ENCODE assay signal across 12 mouse cellular contexts in the genomic region with DNA sequence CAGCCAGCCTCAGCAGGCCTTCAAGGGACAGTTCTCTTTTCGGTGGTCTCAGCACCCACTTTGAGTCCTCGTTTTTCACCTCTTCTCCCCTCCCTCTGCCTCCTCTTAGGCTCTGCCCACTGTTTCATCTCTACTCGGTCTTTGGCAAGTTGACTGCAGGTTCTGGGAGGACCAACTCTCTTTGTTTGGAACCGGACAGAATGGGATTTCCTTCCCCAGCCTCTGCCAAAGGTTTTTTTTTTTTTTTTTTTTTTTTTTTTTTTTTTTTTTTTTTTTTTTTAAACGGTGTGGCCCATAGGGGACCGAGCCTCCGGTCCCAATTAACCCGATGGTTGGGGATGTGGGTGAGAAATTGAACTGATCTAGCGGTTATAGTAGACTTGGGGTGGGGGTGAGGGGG. TPM values are rescaled to one million over a fixed set of nuclear protein-coding genes. Genes with fewer than 3 reads are reported as not detected.
DNase-seq lines count a peak whose midpoint lies in the region; ATAC-seq lines count a peak whose summit lies in the region.
"Had no signal": no experiment of that assay in that cellular context is flagged by ENCODE, and none has a peak within 500 bp of the region (broad histone marks: within the 10 kb centered on the region; RNA-seq: fewer than 3 reads in every experiment).

No protein-coding gene starts in this region.

- peaks cover 97% of the 10 kb centered on the region for H3K27me3 ChIP-seq in heart, embryonic 12.5 days (replicated peaks)
- H3K27me3 ChIP-seq in midbrain, embryonic 10.5 days (ENCODE audit: low read depth, poor library complexity, severe bottlenecking) = peaks cover 100% of the 10 kb centered on the region
- peaks cover 100% of the 10 kb centered on the region for H3K27me3 ChIP-seq in midbrain, embryonic 14.5 days (ENCODE audit: control insufficient read depth, insufficient read depth, low read length)
- H3K27me3 ChIP-seq in hindbrain, embryonic 16.5 days (replicated peaks; ENCODE audit: control insufficient read depth, insufficient read depth, low read length) = peaks cover 68% of the 10 kb centered on the region
- peaks cover 45% of the 10 kb centered on the region for H3K27me3 ChIP-seq in neural tube, embryonic 14.5 days (ENCODE audit: control insufficient read depth, insufficient read depth, low read length)

- no peak overlapping the region for H3K9ac ChIP-seq in heart, embryonic 12.5 days
- H3K9ac ChIP-seq in midbrain, embryonic 14.5 days (replicated peaks; ENCODE audit: low read length) = no peak overlapping the region
- H3K9ac ChIP-seq in hindbrain, embryonic 16.5 days (ENCODE audit: low read depth, low read length) = peak overlapping the region; percentile 45; the same call in 1 of the 2 replicates
- H3K9ac ChIP-seq in neural tube, embryonic 14.5 days (replicated peaks; ENCODE audit: low read depth, low read length) = peak overlapping the region; percentile 44
- H3K9ac ChIP-seq: embryonic facial prominence, embryonic 15.5 days had no signal

- H3K4me3 ChIP-seq in heart, embryonic 12.5 days = no peak overlapping the region
- H3K4me3 ChIP-seq in midbrain, embryonic 10.5 days = peak overlapping the region; percentile 37
- H3K4me3 ChIP-seq in midbrain, embryonic 14.5 days (replicated peaks; ENCODE audit: low read depth, low read length) = no peak overlapping the region
- peak overlapping the region; percentile 32 for H3K4me3 ChIP-seq in hindbrain, embryonic 16.5 days (ENCODE audit: low read length)
- peak overlapping the region; percentile 20 for H3K4me3 ChIP-seq in neural tube, embryonic 14.5 days (ENCODE audit: low read depth, low read length)

- no peaks in the 10 kb centered on the region for H3K9me3 ChIP-seq in heart, embryonic 12.5 days (replicated peaks)
- H3K9me3 ChIP-seq in midbrain, embryonic 10.5 days (replicated peaks) = no peaks in the 10 kb centered on the region
- no peaks in the 10 kb centered on the region for H3K9me3 ChIP-seq in midbrain, embryonic 14.5 days (ENCODE audit: control insufficient read depth, low read length)
- no peaks in the 10 kb centered on the region for H3K9me3 ChIP-seq in hindbrain, embryonic 16.5 days (ENCODE audit: control insufficient read depth, low read length)
- no peaks in the 10 kb centered on the region for H3K9me3 ChIP-seq in neural tube, embryonic 14.5 days (ENCODE audit: control insufficient read depth, low read length)
- H3K9me3 ChIP-seq: embryonic facial prominence, embryonic 15.5 days had no signal

- no peaks in the 10 kb centered on the region for H3K36me3 ChIP-seq in heart, embryonic 12.5 days
- H3K36me3 ChIP-seq in midbrain, embryonic 10.5 days = no peaks in the 10 kb centered on the region
- H3K36me3 ChIP-seq in midbrain, embryonic 14.5 days (ENCODE audit: control insufficient read depth, insufficient read depth, low read length) = no peaks in the 10 kb centered on the region
- no peaks in the 10 kb centered on the region for H3K36me3 ChIP-seq in hindbrain, embryonic 16.5 days (ENCODE audit: control insufficient read depth, insufficient read depth, low read length)
- H3K36me3 ChIP-seq in neural tube, embryonic 14.5 days (ENCODE audit: control insufficient read depth, insufficient read depth, low read length) = no peaks in the 10 kb centered on the region
- H3K36me3 ChIP-seq: embryonic facial prominence, embryonic 15.5 days had no signal

- no peak for ATAC-seq in heart, embryonic 12.5 days (ENCODE audit: insufficient number of reproducible peaks, low FRiP score)
- ATAC-seq in midbrain, embryonic 14.5 days (ENCODE audit: low FRiP score, low TSS enrichment) = no peak
- ATAC-seq in hindbrain, embryonic 16.5 days = no peak
- no peak for ATAC-seq in neural tube, embryonic 14.5 days (ENCODE audit: low read depth)

- H3K4me2 ChIP-seq in heart, embryonic 12.5 days = peak overlapping the region; percentile 39; the same call in 1 of the 2 replicates
- H3K4me2 ChIP-seq in midbrain, embryonic 14.5 days (ENCODE audit: low read length) = no peak overlapping the region
- H3K4me2 ChIP-seq in hindbrain, embryonic 16.5 days (ENCODE audit: low read length) = peak overlapping the region; percentile 47
- H3K4me2 ChIP-seq in neural tube, embryonic 14.5 days (ENCODE audit: low read depth, low read length) = peak overlapping the region; percentile 35
- H3K4me2 ChIP-seq: embryonic facial prominence, embryonic 15.5 days had no signal

- no peak overlapping the region for H3K27ac ChIP-seq in heart, embryonic 12.5 days (ENCODE audit: poor library complexity, severe bottlenecking)
- no peak overlapping the region for H3K27ac ChIP-seq in midbrain, embryonic 10.5 days (replicated peaks)
- H3K27ac ChIP-seq in midbrain, embryonic 14.5 days (replicated peaks; ENCODE audit: low read depth, low read length) = no peak overlapping the region
- peak overlapping the region; percentile 75; the same call in 1 of the 2 replicates for H3K27ac ChIP-seq in hindbrain, embryonic 16.5 days (ENCODE audit: low read depth, low read length)
- peak overlapping the region; percentile 78 for H3K27ac ChIP-seq in neural tube, embryonic 14.5 days (ENCODE audit: low read depth, low read length)
- H3K27ac ChIP-seq: embryonic facial prominence, embryonic 15.5 days had no signal

- 3% methylated on average over 9 of the region's 9 CpGs for WGBS in heart, embryonic 12.5 days
- under 1% methylated on average over 9 of the region's 9 CpGs for WGBS in midbrain, embryonic 10.5 days
- WGBS in midbrain, embryonic 14.5 days = under 1% methylated on average over 9 of the region's 9 CpGs
- under 1% methylated on average over 9 of the region's 9 CpGs for WGBS in hindbrain, embryonic 16.5 days
- WGBS in neural tube, embryonic 14.5 days = 2% methylated on average over 9 of the region's 9 CpGs

- DNase-seq in heart, adult 9 months (ENCODE audit: low spot score in 2 of 2) = no peak
- no peak for DNase-seq in midbrain, embryonic 10.5 days (ENCODE audit: low spot score)
- DNase-seq in midbrain, embryonic 14.5 days = no peak
- no peak for DNase-seq in natural killer cell, adult 2 months (ENCODE audit: low spot score in 2 of 2)
- no peak for DNase-seq in left cerebral cortex, adult 18-20 months (ENCODE audit: low spot score in 2 of 2)
- DNase-seq: right cerebral cortex, postnatal 25 days had no signal

- peaks cover 29% of the 10 kb centered on the region for H3K4me1 ChIP-seq in heart, embryonic 12.5 days (replicated peaks)
- H3K4me1 ChIP-seq in midbrain, embryonic 10.5 days = peaks cover 74% of the 10 kb centered on the region
- peaks cover 8% of the 10 kb centered on the region; the same call in 1 of the 2 replicates for H3K4me1 ChIP-seq in midbrain, embryonic 14.5 days (ENCODE audit: control insufficient read depth, insufficient read depth, low read length)
- peaks cover 7% of the 10 kb centered on the region; the same call in 1 of the 2 replicates for H3K4me1 ChIP-seq in hindbrain, embryonic 16.5 days (ENCODE audit: control insufficient read depth, insufficient read depth, low read depth, low read length)
- peaks cover 7% of the 10 kb centered on the region; the same call in 1 of the 2 replicates for H3K4me1 ChIP-seq in neural tube, embryonic 14.5 days (ENCODE audit: control insufficient read depth, insufficient read depth, low read length)

RNA-seq across cellular contexts. Expression of gene Pax2, which starts 4.8 kb away (rescaled TPM):
- polyA plus RNA-seq in heart, embryonic 12.5 days (2016; fragmentation: Nextera tagmentation; extraction: Ambion mirVana) = not detected in 2 replicates
- 0.60 and 1.1 TPM in 2 replicates for polyA plus RNA-seq in midbrain, embryonic 10.5 days (2016; fragmentation: Nextera tagmentation; extraction: Ambion mirVana)
- polyA plus RNA-seq in midbrain, embryonic 14.5 days (2014; fragmentation: Nextera tagmentation; extraction: Ambion mirVana) = 1.7 and 1.9 TPM in 2 replicates
- polyA plus RNA-seq in hindbrain, embryonic 16.5 days (2015; fragmentation: Nextera tagmentation; extraction: Ambion mirVana) = 11.9 and 12.1 TPM in 2 replicates
- 23.8 and 27.0 TPM in 2 replicates for polyA plus RNA-seq in neural tube, embryonic 14.5 days (2014; fragmentation: Nextera tagmentation; extraction: Ambion mirVana)
- total RNA-seq in left cerebral cortex, adult 18-20 months (2021) = under 1 TPM; 0.23 to 0.42 TPM
- total RNA-seq: hematopoietic stem cell, adult 5-6 weeks; neutrophil, adult 5-6 weeks had no signal

Comparison
In these comparisons a context has a peak if more than half of its experiments do, and no peak if none do; other contexts are left out.
1. H3K4me3 ChIP-seq: peak in midbrain, embryonic 10.5 days (single experiment), hindbrain, embryonic 16.5 days (single experiment) and neural tube, embryonic 14.5 days (single experiment); none in heart, embryonic 12.5 days (single experiment) and midbrain, embryonic 14.5 days (single experiment).
2. H3K27ac ChIP-seq: peak in hindbrain, embryonic 16.5 days (single experiment) and neural tube, embryonic 14.5 days (single experiment); none in heart, embryonic 12.5 days (single experiment), midbrain, embryonic 10.5 days (single experiment) and midbrain, embryonic 14.5 days (single experiment).
3. H3K9ac ChIP-seq: peak in hindbrain, embryonic 16.5 days (single experiment) and neural tube, embryonic 14.5 days (single experiment); none in heart, embryonic 12.5 days (single experiment) and midbrain, embryonic 14.5 days (single experiment).